Mouse (Mus musculus): ENCODE data around the gene Pcdh20. TPM values are rescaled to one million over a fixed set of nuclear protein-coding genes. Genes with fewer than 3 reads are reported as not detected.
A peak's percentile ranks its signal among the peaks of the same experiment; 100 is the strongest.

Gene Pcdh20
- 1.1 and 1.2 TPM in 2 replicates for polyA plus RNA-seq (2015; fragmentation: Nextera tagmentation; extraction: Ambion mirVana)

GRCm38 (mm10) chr14:88470495-88471434 is at the start of gene Pcdh20:
Gene Pcdh20 (minus strand): TSS chr14:88471396.
- Histone ChIP-seq H3K4me3 (peak within 1 kb of the TSS; percentile 53), H3K36me3 (no peaks in the 10 kb centered on the region), H3K27me3 (peaks cover 14% of the 10 kb centered on the region), H3K9me3 (replicated peaks) (no peaks in the 10 kb centered on the region), H3K4me2 (peak within 1 kb of the TSS; percentile 93), H3K27ac (no peak within 1 kb of the TSS), H3K9ac (no peak within 1 kb of the TSS), H3K4me1 (replicated peaks) (peaks cover 15% of the 10 kb centered on the region)
- ATAC-seq (replicated peaks; ENCODE audit: insufficient number of reproducible peaks, insufficient read depth, low FRiP score, low read depth), result peak; percentile 62; the same call in 1 of the 2 replicates
- 3% methylated on average over 29 of the region's 29 CpGs for WGBS

- H3K4me1 ChIP-seq (replicated peaks), result no peaks in the 10 kb centered on the region
- 45% methylated on average over 3 of the region's 3 CpGs for WGBS
- H3K27me3 ChIP-seq, result no peaks in the 10 kb centered on the region
- no peak overlapping the region for H3K27ac ChIP-seq
- no peaks in the 10 kb centered on the region for H3K36me3 ChIP-seq
- no peak for ATAC-seq (replicated peaks; ENCODE audit: insufficient number of reproducible peaks, insufficient read depth, low FRiP score, low read depth)
- no peaks in the 10 kb centered on the region for H3K9me3 ChIP-seq (replicated peaks)
- no peak overlapping the region for H3K9ac ChIP-seq
- no peak overlapping the region for H3K4me3 ChIP-seq
- H3K4me2 ChIP-seq, result no peak overlapping the region
Observed at GRCm38 (mm10) chr14:88479909-88480308, 8.7 kb upstream of the Pcdh20 start.

DNA sequence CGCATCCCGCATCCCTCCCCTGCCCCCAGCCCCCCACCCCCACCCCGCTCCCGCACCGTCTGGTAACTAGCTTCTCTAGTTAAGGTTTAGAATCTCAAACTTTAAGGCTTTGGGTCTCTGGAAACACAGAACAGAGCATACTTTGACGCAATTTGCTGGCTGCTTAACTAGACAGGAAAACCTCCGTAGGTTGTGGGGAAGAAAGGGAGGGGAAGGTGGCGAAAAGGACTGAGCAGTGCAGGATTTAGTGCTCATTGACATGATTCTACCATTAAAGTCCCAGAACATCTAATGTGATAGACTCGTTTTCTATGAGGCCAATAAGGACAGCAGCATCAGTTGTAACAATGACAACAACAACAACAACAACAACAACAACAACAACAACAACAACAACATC is 1.2 kb downstream of the Pcdh20 start:
- peak overlapping the region; percentile 45; the same call in 1 of the 2 replicates for H3K9ac ChIP-seq
- peak overlapping the region; percentile 93 for H3K4me2 ChIP-seq
- no peak for ATAC-seq (replicated peaks; ENCODE audit: insufficient number of reproducible peaks, insufficient read depth, low FRiP score, low read depth)
- peak overlapping the region; percentile 53 for H3K4me3 ChIP-seq
- no peak overlapping the region for H3K27ac ChIP-seq
- H3K27me3 ChIP-seq, result peaks cover 14% of the 10 kb centered on the region
- under 1% methylated on average over 9 of the region's 9 CpGs for WGBS
- H3K36me3 ChIP-seq, result no peaks in the 10 kb centered on the region
- H3K4me1 ChIP-seq (replicated peaks), result peaks cover 15% of the 10 kb centered on the region
- H3K9me3 ChIP-seq (replicated peaks), result no peaks in the 10 kb centered on the region

GRCm38 (mm10) chr14:88469361-88469760 is 1.8 kb downstream of the Pcdh20 start:
- Histone ChIP-seq H3K27ac (no peak overlapping the region), H3K4me3 (peak overlapping the region; percentile 53), H3K36me3 (no peaks in the 10 kb centered on the region), H3K4me1 (replicated peaks) (peaks cover 15% of the 10 kb centered on the region), H3K4me2 (peak overlapping the region; percentile 93), H3K9me3 (replicated peaks) (no peaks in the 10 kb centered on the region), H3K9ac (peak overlapping the region; percentile 45), H3K27me3 (peaks cover 14% of the 10 kb centered on the region)
- 5% methylated on average over 18 of the region's 18 CpGs for WGBS
- no peak for ATAC-seq (replicated peaks; ENCODE audit: insufficient number of reproducible peaks, insufficient read depth, low FRiP score, low read depth)

GRCm38 (mm10) chr14:88466416-88466815 is 4.8 kb downstream of the Pcdh20 start:
- Histone ChIP-seq H3K9ac (no peak overlapping the region), H3K4me2 (no peak overlapping the region), H3K27ac (no peak overlapping the region), H3K27me3 (peaks cover 14% of the 10 kb centered on the region), H3K9me3 (replicated peaks) (no peaks in the 10 kb centered on the region), H3K36me3 (no peaks in the 10 kb centered on the region), H3K4me3 (no peak overlapping the region), H3K4me1 (replicated peaks) (peaks cover 15% of the 10 kb centered on the region)
- ATAC-seq (replicated peaks; ENCODE audit: insufficient number of reproducible peaks, insufficient read depth, low FRiP score, low read depth), result no peak
- WGBS, result 97% methylated on average over 1 of the region's 1 CpGs

DNA sequence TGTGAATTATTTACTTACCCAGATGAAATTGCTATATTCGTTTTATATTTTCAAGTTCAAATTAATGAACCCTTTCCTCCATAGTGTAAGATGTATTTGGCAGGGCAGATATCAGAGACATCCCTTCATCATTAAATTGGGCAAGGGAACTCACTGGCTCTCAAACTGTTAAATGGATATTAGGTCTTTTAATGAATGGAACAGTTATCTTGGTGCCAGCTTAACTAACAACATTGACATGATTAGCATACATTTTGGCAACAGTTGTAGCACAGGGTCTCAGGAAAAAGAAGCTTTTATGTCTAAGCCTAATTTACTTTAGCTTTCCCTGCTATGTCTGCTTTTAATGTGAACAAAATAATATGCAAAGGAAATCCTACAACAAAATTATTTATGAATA is 6.8 kb downstream of the Pcdh20 start:
- Histone ChIP-seq H3K36me3 (no peaks in the 10 kb centered on the region), H3K4me1 (replicated peaks) (peaks cover 3% of the 10 kb centered on the region; the same call in 1 of the 2 replicates), H3K4me3 (no peak overlapping the region), H3K9me3 (replicated peaks) (no peaks in the 10 kb centered on the region), H3K4me2 (no peak overlapping the region), H3K27me3 (peaks cover 9% of the 10 kb centered on the region; the same call in 1 of the 2 replicates), H3K27ac (no peak overlapping the region), H3K9ac (no peak overlapping the region)
- 53% methylated on average over 1 of the region's 1 CpGs for WGBS
- no peak for ATAC-seq (replicated peaks; ENCODE audit: insufficient number of reproducible peaks, insufficient read depth, low FRiP score, low read depth)

DNA sequence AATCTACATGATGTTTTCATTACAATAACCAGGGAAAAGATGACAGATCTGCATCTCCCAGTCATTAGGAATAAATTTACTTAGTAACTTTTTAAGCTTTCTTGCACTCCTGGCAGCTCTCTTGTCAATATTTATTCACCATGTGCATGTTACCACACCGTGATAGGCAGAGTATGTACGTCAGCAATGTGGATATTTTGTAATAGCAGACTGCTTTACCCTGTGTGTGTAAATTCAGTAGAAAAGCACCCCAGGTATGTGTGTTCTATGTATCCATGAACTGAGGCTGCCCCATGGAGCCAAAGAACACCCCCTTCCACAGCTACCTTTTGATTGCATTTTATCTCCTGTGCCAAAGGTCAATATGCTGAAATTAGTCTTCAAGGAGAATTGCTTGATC is 7.8 kb downstream of the Pcdh20 start:
- Histone ChIP-seq H3K9ac (no peak overlapping the region), H3K27me3 (no peaks in the 10 kb centered on the region), H3K9me3 (replicated peaks) (no peaks in the 10 kb centered on the region), H3K4me3 (no peak overlapping the region), H3K4me1 (replicated peaks) (no peaks in the 10 kb centered on the region), H3K4me2 (no peak overlapping the region), H3K36me3 (no peaks in the 10 kb centered on the region), H3K27ac (no peak overlapping the region)
- WGBS, result 67% methylated on average over 2 of the region's 2 CpGs
- ATAC-seq (replicated peaks; ENCODE audit: insufficient number of reproducible peaks, insufficient read depth, low FRiP score, low read depth), result no peak

DNA sequence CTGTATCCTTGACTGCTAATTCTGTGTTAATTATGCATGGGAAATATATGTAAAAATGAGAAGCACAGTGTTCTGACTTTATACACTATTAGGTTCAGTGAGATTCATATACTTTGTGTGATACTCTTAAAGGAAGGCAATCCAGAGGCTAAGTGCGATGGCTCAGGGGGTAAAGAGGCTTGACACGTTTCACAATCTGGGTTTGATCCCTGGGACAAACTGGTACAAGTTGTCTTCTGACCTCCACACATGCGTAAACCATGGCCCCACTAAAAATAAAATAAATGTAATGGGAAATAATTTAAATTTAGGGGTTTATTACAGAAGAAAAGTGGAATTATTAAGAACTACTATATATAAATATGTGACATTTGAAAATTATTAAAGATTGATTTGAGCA is 8.3 kb downstream of the Pcdh20 start:
- 73% methylated on average over 3 of the region's 3 CpGs for WGBS
- Histone ChIP-seq H3K4me2 (no peak overlapping the region), H3K36me3 (no peaks in the 10 kb centered on the region), H3K9ac (no peak overlapping the region), H3K4me1 (replicated peaks) (no peaks in the 10 kb centered on the region), H3K27ac (no peak overlapping the region), H3K27me3 (no peaks in the 10 kb centered on the region), H3K4me3 (no peak overlapping the region), H3K9me3 (replicated peaks) (no peaks in the 10 kb centered on the region)
- no peak for ATAC-seq (replicated peaks; ENCODE audit: insufficient number of reproducible peaks, insufficient read depth, low FRiP score, low read depth)

DNA sequence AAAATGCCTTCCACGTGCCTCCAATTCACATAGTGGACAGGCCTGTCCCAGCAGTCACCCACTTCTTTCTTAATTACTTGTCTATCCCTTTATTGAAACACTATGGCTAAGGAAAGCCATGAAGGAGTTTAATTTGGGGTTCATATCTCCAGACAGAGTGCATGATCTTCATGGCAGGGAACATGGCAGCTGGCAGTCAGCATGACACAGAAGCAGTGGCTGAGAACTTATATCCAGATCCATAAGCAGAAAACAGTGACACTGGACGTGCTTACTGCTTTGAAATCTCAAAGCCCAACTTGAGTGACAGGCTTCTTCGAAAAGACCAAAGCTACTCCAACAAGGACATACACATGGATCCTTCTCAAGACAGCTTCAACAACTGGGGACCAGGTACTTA is 10.5 kb downstream of the Pcdh20 start:
- no peak overlapping the region for H3K4me3 ChIP-seq

DNA sequence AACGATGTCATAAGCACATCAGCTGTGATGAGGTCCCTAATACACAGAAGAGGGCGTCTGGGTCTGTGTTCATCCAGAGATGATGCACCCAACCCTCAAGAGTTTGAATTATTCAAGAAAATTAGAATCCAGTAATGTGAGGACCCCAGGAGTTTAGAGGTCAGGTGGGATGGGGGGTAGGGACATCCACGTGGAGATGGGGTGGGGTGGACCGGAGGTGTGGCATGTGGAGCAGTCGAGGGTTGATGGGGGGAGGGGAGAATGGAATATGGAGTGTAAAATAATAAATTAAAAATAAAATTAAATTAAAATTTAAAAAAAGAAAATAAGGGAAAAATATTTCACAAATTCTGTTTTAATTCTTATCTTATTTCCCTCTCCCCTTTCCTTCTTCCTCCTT is 27.9 kb downstream of the Pcdh20 start:
- H3K4me3 ChIP-seq, result no peak overlapping the region
- no peaks in the 10 kb centered on the region for H3K4me1 ChIP-seq (replicated peaks)
- no peaks in the 10 kb centered on the region for H3K9me3 ChIP-seq (replicated peaks)
- H3K27ac ChIP-seq, result no peak overlapping the region
- H3K4me2 ChIP-seq, result no peak overlapping the region
- no peaks in the 10 kb centered on the region for H3K27me3 ChIP-seq
- ATAC-seq (replicated peaks; ENCODE audit: insufficient number of reproducible peaks, insufficient read depth, low FRiP score, low read depth), result no peak
- 67% methylated on average over 5 of the region's 5 CpGs for WGBS
- no peaks in the 10 kb centered on the region for H3K36me3 ChIP-seq
- H3K9ac ChIP-seq, result no peak overlapping the region

More for the DNA sequence above, 10.5 kb downstream of the Pcdh20 start:
- Histone ChIP-seq H3K27me3 (no peaks in the 10 kb centered on the region), H3K9me3 (replicated peaks) (no peaks in the 10 kb centered on the region), H3K36me3 (no peaks in the 10 kb centered on the region), H3K27ac (no peak overlapping the region), H3K9ac (no peak overlapping the region), H3K4me1 (replicated peaks) (no peaks in the 10 kb centered on the region), H3K4me2 (no peak overlapping the region)
- no peak for ATAC-seq (replicated peaks; ENCODE audit: insufficient number of reproducible peaks, insufficient read depth, low FRiP score, low read depth)
- WGBS, result 74% methylated on average over 3 of the region's 3 CpGs

- ATAC-seq (replicated peaks; ENCODE audit: insufficient number of reproducible peaks, insufficient read depth, low FRiP score, low read depth), result no peak
- Histone ChIP-seq H3K4me1 (replicated peaks) (no peaks in the 10 kb centered on the region), H3K9ac (no peak overlapping the region), H3K4me2 (no peak overlapping the region), H3K4me3 (no peak overlapping the region), H3K27ac (no peak overlapping the region), H3K9me3 (replicated peaks) (no peaks in the 10 kb centered on the region), H3K36me3 (no peaks in the 10 kb centered on the region), H3K27me3 (no peaks in the 10 kb centered on the region)
- 83% methylated on average over 7 of the region's 7 CpGs for WGBS
Observed at GRCm38 (mm10) chr14:88429393-88429792, 41.8 kb downstream of the Pcdh20 start.

DNA sequence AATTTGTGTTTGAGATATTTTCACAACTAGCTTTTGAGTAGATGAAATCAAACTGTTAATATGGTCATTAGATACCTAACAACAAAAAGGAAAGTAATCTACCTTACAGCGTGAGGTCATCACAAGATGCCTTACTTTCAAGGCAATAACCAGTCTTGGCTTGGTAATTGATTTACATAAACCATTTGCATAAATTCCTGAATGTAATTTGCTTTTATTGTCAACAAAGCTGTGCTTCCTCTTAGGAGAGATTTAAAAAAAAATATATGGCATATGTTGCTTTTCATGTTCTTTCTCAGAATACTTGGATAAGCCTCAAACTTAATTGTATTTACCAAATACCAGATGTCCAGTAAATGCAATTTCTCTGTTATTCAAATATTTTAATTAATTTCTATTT is 43.8 kb downstream of the Pcdh20 start:
- ATAC-seq (replicated peaks; ENCODE audit: insufficient number of reproducible peaks, insufficient read depth, low FRiP score, low read depth), result no peak
- Histone ChIP-seq H3K4me1 (replicated peaks) (no peaks in the 10 kb centered on the region), H3K27ac (no peak overlapping the region), H3K4me2 (no peak overlapping the region), H3K27me3 (no peaks in the 10 kb centered on the region), H3K9me3 (replicated peaks) (no peaks in the 10 kb centered on the region), H3K36me3 (no peaks in the 10 kb centered on the region), H3K4me3 (no peak overlapping the region), H3K9ac (no peak overlapping the region)
- WGBS, result 91% methylated on average over 1 of the region's 1 CpGs
